Mouse (Mus musculus): ENCODE data around the gene Fgf12.

DNA sequence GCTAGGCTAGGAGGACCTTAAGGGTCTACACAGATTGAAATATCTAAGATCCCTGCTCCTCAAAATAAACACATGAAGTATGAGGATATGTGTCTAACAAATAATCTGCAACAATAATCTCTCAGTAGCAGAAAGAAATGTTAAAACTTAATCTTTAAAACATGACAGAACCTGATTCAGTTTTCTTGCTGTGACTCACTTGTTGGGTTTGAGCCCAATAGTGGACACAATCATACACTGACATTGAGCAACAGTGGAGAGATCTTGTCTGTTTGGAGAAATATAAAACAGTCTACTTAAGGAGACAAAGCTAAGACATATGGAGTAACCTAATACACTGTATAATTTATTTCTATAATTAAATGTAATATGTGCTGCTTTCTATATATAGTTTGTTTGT is 379.6 kb downstream of the Fgf12 start:
- no peak for TF ChIP-seq CTCF (IDR thresholded peaks at IDR 0.05; ENCODE audit: low read depth, low read length)
- no peak for TF ChIP-seq POLR2A (IDR thresholded peaks at IDR 0.05; ENCODE audit: extremely low read depth, insufficient read depth, low read length)
